Mouse (Mus musculus) cortical plate, adult 2 months (tissue): ENCODE measurements around the gene Fgf18.

Experiments used
- CTCF ChIP-seq: fragments of 200-500 bp; IDR thresholded peaks from 2 replicates; pipeline ENCODE4 v1.5.1; 2011; ENCODE audit warnings: mild to moderate bottlenecking, control low read depth, low read length; ENCODE audit not compliant: insufficient read depth; ENCODE audit errors: extremely low read depth
- POLR2A ChIP-seq: fragments of 200-500 bp; IDR thresholded peaks from 2 replicates; pipeline ENCODE4 v1.6.1; 2011; ENCODE audit warnings: mild to moderate bottlenecking, low read length, control low read depth; ENCODE audit not compliant: insufficient read depth; ENCODE audit errors: extremely low read depth

DNA sequence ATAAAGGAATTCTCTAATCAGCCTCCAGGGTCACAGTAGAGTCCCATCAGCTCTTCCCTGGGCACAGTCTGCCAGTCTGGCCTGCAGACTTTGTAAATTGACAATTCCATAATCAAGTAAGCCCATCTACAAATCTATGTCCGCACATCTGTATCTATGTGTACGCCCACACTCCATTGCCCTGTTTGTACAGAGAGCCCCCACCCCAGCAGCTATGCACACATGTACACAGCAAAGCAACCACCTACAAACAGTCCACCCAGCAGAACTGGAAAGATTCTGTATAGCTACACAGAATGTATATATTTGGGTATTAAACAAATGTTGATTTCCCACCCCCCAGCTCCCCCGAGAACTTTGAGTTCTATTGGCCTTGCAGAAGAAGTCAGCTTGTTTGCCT lies 62.1 kb downstream of the Fgf18 start:
- no peak for TF ChIP-seq CTCF
- no peak for TF ChIP-seq POLR2A
